Comparison of ENCODE assay signal across 9 mouse cellular contexts in the genomic region with DNA sequence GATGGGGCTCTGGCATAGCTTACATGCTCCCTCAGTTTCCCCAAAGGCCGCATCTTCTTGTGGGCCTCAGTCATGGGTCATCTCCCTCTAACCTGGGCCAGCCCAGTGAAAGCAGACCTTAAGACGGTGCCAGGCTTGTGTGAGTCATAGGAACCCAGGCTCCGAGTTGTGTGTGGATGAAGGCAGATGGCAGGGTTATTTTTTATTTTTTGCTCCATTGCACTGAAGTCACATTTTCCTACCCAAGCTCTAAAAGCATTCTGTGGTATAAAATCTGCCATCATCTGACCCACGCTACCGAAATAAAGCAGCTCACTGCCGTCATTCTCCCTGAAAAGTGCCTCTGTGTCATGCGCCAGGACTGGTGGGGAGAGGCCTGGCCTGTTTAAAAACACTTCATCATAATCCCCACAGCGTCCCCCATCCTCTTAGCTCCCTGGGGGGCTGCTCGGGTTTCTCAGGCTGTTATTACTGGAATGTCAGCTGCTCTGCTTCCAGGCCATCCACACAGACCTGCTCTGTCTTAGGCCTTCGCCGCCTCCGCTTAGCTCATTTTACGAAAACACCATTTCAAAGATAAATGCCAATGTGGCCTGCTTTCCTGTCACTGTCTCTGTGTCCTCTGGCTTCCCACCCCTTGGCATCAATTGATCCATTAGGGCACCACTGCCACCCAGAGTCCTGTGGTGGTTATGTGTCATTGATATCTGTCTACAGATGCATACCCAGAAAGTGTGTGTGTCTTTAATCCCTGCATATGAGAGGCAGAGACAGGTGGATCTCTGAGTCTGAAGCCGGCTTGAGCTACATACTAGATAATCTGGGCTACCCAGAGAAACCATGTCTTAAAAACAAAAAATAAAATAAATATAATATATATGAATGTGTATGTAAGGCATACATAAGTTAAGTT. TPM values are rescaled to one million over a fixed set of nuclear protein-coding genes. Genes with fewer than 3 reads are reported as not detected.
DNase-seq lines count a peak whose midpoint lies in the region; ATAC-seq and TF ChIP-seq lines count a peak whose summit lies in the region.
"Had no signal": no experiment of that assay in that cellular context is flagged by ENCODE, and none has a peak within 500 bp of the region (broad histone marks: within the 10 kb centered on the region; RNA-seq: fewer than 3 reads in every experiment).

No protein-coding gene starts in this region.

- H3K4me2 ChIP-seq in embryonic facial prominence, embryonic 15.5 days (replicated peaks), result no peak overlapping the region
- H3K4me2 ChIP-seq in neural tube, embryonic 15.5 days, result no peak overlapping the region
- H3K4me2 ChIP-seq: stomach, embryonic 15.5 days had no signal

- DNase-seq in gastrocnemius, adult 18-20 months (ENCODE audit: low spot score), result peak; percentile 58
- DNase-seq in gastrocnemius, postnatal 36 days, result no peak
- peak; percentile 61 for DNase-seq in lung, postnatal 10 days
- no peak for DNase-seq in lung, adult 2 months
- no peak for DNase-seq in yolk sac, embryonic 10.5 days (ENCODE audit: low spot score)
- DNase-seq in B cell, adult 2 months, result no peak

- H3K27ac ChIP-seq in embryonic facial prominence, embryonic 15.5 days (replicated peaks), result peak overlapping the region; percentile 58
- H3K27ac ChIP-seq in neural tube, embryonic 15.5 days (replicated peaks), result peak overlapping the region; percentile 24; the same call in 1 of the 2 replicates
- H3K27ac ChIP-seq: stomach, embryonic 15.5 days had no signal

- no peak overlapping the region for H3K4me3 ChIP-seq in lung, adult 2 months (replicated peaks; ENCODE audit: extremely low read depth, low read depth, low read length)
- no peak overlapping the region for H3K4me3 ChIP-seq in embryonic facial prominence, embryonic 15.5 days (replicated peaks)
- H3K4me3 ChIP-seq in neural tube, embryonic 15.5 days (replicated peaks), result no peak overlapping the region
- H3K4me3 ChIP-seq: stomach, embryonic 15.5 days had no signal

- peak; percentile 49 for ATAC-seq in embryonic facial prominence, embryonic 15.5 days (ENCODE audit: insufficient number of reproducible peaks, low FRiP score, low TSS enrichment, low read depth)
- no peak for ATAC-seq in neural tube, embryonic 15.5 days (ENCODE audit: low FRiP score)

- TF ChIP-seq CTCF in lung, adult 2 months (IDR thresholded peaks at IDR 0.05; ENCODE audit: insufficient read depth, low read length), result no peak

- no peaks in the 10 kb centered on the region for H3K9me3 ChIP-seq in embryonic facial prominence, embryonic 15.5 days (replicated peaks)
- H3K9me3 ChIP-seq in neural tube, embryonic 15.5 days (replicated peaks), result no peaks in the 10 kb centered on the region
- H3K9me3 ChIP-seq: stomach, embryonic 15.5 days had no signal

- no peaks in the 10 kb centered on the region for H3K27me3 ChIP-seq in embryonic facial prominence, embryonic 15.5 days
- no peaks in the 10 kb centered on the region for H3K27me3 ChIP-seq in neural tube, embryonic 15.5 days (replicated peaks)
- H3K27me3 ChIP-seq: stomach, embryonic 15.5 days had no signal

- peaks cover 52% of the 10 kb centered on the region for H3K36me3 ChIP-seq in embryonic facial prominence, embryonic 15.5 days
- peaks cover 65% of the 10 kb centered on the region for H3K36me3 ChIP-seq in neural tube, embryonic 15.5 days

- no peak overlapping the region for H3K9ac ChIP-seq in embryonic facial prominence, embryonic 15.5 days
- no peak overlapping the region for H3K9ac ChIP-seq in neural tube, embryonic 15.5 days (replicated peaks)
- H3K9ac ChIP-seq: stomach, embryonic 15.5 days had no signal

- intact Hi-C loops in gastrocnemius, postnatal 36 days (cut with DNase I), result no loop called here

- H3K4me1 ChIP-seq in lung, adult 2 months (ENCODE audit: control insufficient read depth, insufficient read depth, low read length), result peaks cover 6% of the 10 kb centered on the region; the same call in 1 of the 2 replicates
- 0 out of 2 replicates have a peak, but pooled peaks cover 3% of the 10 kb centered on the region for H3K4me1 ChIP-seq in embryonic facial prominence, embryonic 15.5 days
- no peaks in the 10 kb centered on the region for H3K4me1 ChIP-seq in neural tube, embryonic 15.5 days
- H3K4me1 ChIP-seq: stomach, embryonic 15.5 days had no signal

- no peak for TF ChIP-seq POLR2A in lung, adult 2 months (IDR thresholded peaks at IDR 0.05; ENCODE audit: borderline replicate concordance, extremely low read depth, low read depth, low read length)

- WGBS in lung, adult 2 months, result 79% methylated on average over 14 of the region's 14 CpGs
- WGBS in embryonic facial prominence, embryonic 15.5 days, result 60% methylated on average over 14 of the region's 14 CpGs
- WGBS in neural tube, embryonic 15.5 days, result 81% methylated on average over 14 of the region's 14 CpGs

RNA-seq across cellular contexts. Expression of a gene that starts 12.3 kb away (rescaled TPM):
- total RNA-seq in gastrocnemius, adult 18-20 months (2021), result 10 to 100 TPM; 41.1 to 44.0 TPM
- total RNA-seq in gastrocnemius, postnatal 36 days (2021), result 10 to 100 TPM; 32.7 to 34.6 TPM
- polyA plus RNA-seq in lung, adult 2 months (2012; rRNA removed), result 194 and 219 TPM in 2 replicates
- 255 and 256 TPM in 2 replicates for polyA plus RNA-seq in embryonic facial prominence, embryonic 15.5 days (2015; fragmentation: Nextera tagmentation; extraction: Ambion mirVana)
- polyA plus RNA-seq in neural tube, embryonic 15.5 days (2015; fragmentation: Nextera tagmentation; extraction: Ambion mirVana), result 85.8 and 114 TPM in 2 replicates

Comparison
In these comparisons a context has a peak if more than half of its experiments do, and no peak if none do; other contexts are left out.
1. DNase-seq: peak in gastrocnemius, adult 18-20 months (single experiment) and lung, postnatal 10 days (single experiment); none in gastrocnemius, postnatal 36 days (0 of 2), lung, adult 2 months (single experiment), yolk sac, embryonic 10.5 days (single experiment) and B cell, adult 2 months (0 of 2).